Mouse (Mus musculus): ENCODE results near the gene Tbc1d2. TPM values are rescaled to one million over a fixed set of nuclear protein-coding genes. Genes with fewer than 3 reads are reported as not detected.

The Tbc1d2 gene
- polyA plus RNA-seq, 1 experiment from 2014 or later: 2.7 TPM

- no peaks in the 10 kb centered on the region for H3K27me3 ChIP-seq (ENCODE audit: control insufficient read depth, insufficient read depth, low read length)
- H3K9ac ChIP-seq (ENCODE audit: low read length): no peak overlapping the region
- no peak overlapping the region for H3K4me2 ChIP-seq (replicated peaks; ENCODE audit: low read depth)
- H3K27ac ChIP-seq (replicated peaks): no peak overlapping the region
- ATAC-seq (ENCODE audit: low FRiP score, low TSS enrichment) (no peak), DNase-seq (ENCODE audit: low spot score) (no peak)
- H3K36me3 ChIP-seq (ENCODE audit: control insufficient read depth, insufficient read depth, low read length): no peaks in the 10 kb centered on the region
- TF ChIP-seq CTCF (IDR thresholded peaks at IDR 0.05; ENCODE audit: low read depth) (peak; percentile 66), EP300 (optimal IDR thresholded peaks at IDR 0.05) (no peak)
- H3K9me3 ChIP-seq (ENCODE audit: control insufficient read depth, low read length): no peaks in the 10 kb centered on the region
- no peaks in the 10 kb centered on the region for H3K4me1 ChIP-seq (replicated peaks; ENCODE audit: control insufficient read depth, insufficient read depth)
- 3% methylated on average over 8 of the region's 8 CpGs for WGBS
- H3K4me3 ChIP-seq (ENCODE audit: low read depth, low read length): no peak overlapping the region
These were observed 15.4 kb upstream of the Tbc1d2 start for GRCm38 (mm10) chr4:46665371-46665774.

- ATAC-seq (ENCODE audit: low FRiP score, low TSS enrichment) (peak; percentile 83), DNase-seq (ENCODE audit: low spot score) (peak; percentile 69)
- H3K4me2 ChIP-seq (replicated peaks; ENCODE audit: low read depth): peak overlapping the region; percentile 70
- no peaks in the 10 kb centered on the region for H3K4me1 ChIP-seq (replicated peaks; ENCODE audit: control insufficient read depth, insufficient read depth)
- 6% methylated on average over 34 of the region's 34 CpGs for WGBS
- peak overlapping the region; percentile 39 for H3K4me3 ChIP-seq (ENCODE audit: low read depth, low read length)
- H3K36me3 ChIP-seq (ENCODE audit: control insufficient read depth, insufficient read depth, low read length): no peaks in the 10 kb centered on the region
- H3K9me3 ChIP-seq (ENCODE audit: control insufficient read depth, low read length): no peaks in the 10 kb centered on the region
- H3K27me3 ChIP-seq (ENCODE audit: control insufficient read depth, insufficient read depth, low read length): no peaks in the 10 kb centered on the region
- TF ChIP-seq CTCF (IDR thresholded peaks at IDR 0.05; ENCODE audit: low read depth): no peak
- TF ChIP-seq EP300 (optimal IDR thresholded peaks at IDR 0.05): no peak
- peak overlapping the region; percentile 65; the same call in 1 of the 2 replicates for H3K27ac ChIP-seq (replicated peaks)
- peak overlapping the region; percentile 67 for H3K9ac ChIP-seq (ENCODE audit: low read length)
These were observed 14.4 kb upstream of the Tbc1d2 start for GRCm38 (mm10) chr4:46664123-46665009.

- Histone ChIP-seq H3K4me1 (replicated peaks; ENCODE audit: control insufficient read depth, insufficient read depth) (no peaks in the 10 kb centered on the region), H3K9ac (ENCODE audit: low read length) (no peak overlapping the region), H3K9me3 (ENCODE audit: control insufficient read depth, low read length) (no peaks in the 10 kb centered on the region), H3K36me3 (ENCODE audit: control insufficient read depth, insufficient read depth, low read length) (no peaks in the 10 kb centered on the region), H3K27ac (replicated peaks) (no peak overlapping the region), H3K27me3 (ENCODE audit: control insufficient read depth, insufficient read depth, low read length) (no peaks in the 10 kb centered on the region), H3K4me2 (replicated peaks; ENCODE audit: low read depth) (no peak overlapping the region), H3K4me3 (ENCODE audit: low read depth, low read length) (no peak overlapping the region)
- ATAC-seq (ENCODE audit: low FRiP score, low TSS enrichment) (no peak), DNase-seq (ENCODE audit: low spot score) (no peak)
- TF ChIP-seq EP300 (optimal IDR thresholded peaks at IDR 0.05): no peak
- TF ChIP-seq CTCF (IDR thresholded peaks at IDR 0.05; ENCODE audit: low read depth): no peak
- 67% methylated on average over 9 of the region's 9 CpGs for WGBS
These were observed 11.4 kb upstream of the Tbc1d2 start for GRCm38 (mm10) chr4:46661433-46661832.

- H3K36me3 ChIP-seq (ENCODE audit: control insufficient read depth, insufficient read depth, low read length): no peaks in the 10 kb centered on the region
- no peak overlapping the region for H3K4me3 ChIP-seq (ENCODE audit: low read depth, low read length)
- no peak overlapping the region for H3K4me2 ChIP-seq (replicated peaks; ENCODE audit: low read depth)
- ATAC-seq (ENCODE audit: low FRiP score, low TSS enrichment) (no peak), DNase-seq (ENCODE audit: low spot score) (no peak)
- H3K4me1 ChIP-seq (replicated peaks; ENCODE audit: control insufficient read depth, insufficient read depth): no peaks in the 10 kb centered on the region
- no peak overlapping the region for H3K9ac ChIP-seq (ENCODE audit: low read length)
- no peaks in the 10 kb centered on the region for H3K9me3 ChIP-seq (ENCODE audit: control insufficient read depth, low read length)
- WGBS: 61% methylated on average over 5 of the region's 5 CpGs
- no peaks in the 10 kb centered on the region for H3K27me3 ChIP-seq (ENCODE audit: control insufficient read depth, insufficient read depth, low read length)
- TF ChIP-seq CTCF (IDR thresholded peaks at IDR 0.05; ENCODE audit: low read depth) (no peak), EP300 (optimal IDR thresholded peaks at IDR 0.05) (no peak)
- H3K27ac ChIP-seq (replicated peaks): no peak overlapping the region
These were observed 8.9 kb upstream of the Tbc1d2 start for GRCm38 (mm10) chr4:46658946-46659345.

GRCm38 (mm10) chr4:46657116-46657515 lies 7.1 kb upstream of the Tbc1d2 start:
- WGBS: 8% methylated on average over 5 of the region's 5 CpGs
- H3K9me3 ChIP-seq (ENCODE audit: control insufficient read depth, low read length): no peaks in the 10 kb centered on the region
- ATAC-seq (ENCODE audit: low FRiP score, low TSS enrichment): no peak

GRCm38 (mm10) chr4:46655956-46656355 lies 5.9 kb upstream of the Tbc1d2 start:
- no peak overlapping the region for H3K27ac ChIP-seq (replicated peaks)
- DNase-seq (ENCODE audit: low spot score): no peak
- H3K36me3 ChIP-seq (ENCODE audit: control insufficient read depth, insufficient read depth, low read length): no peaks in the 10 kb centered on the region
- no peak for ATAC-seq (ENCODE audit: low FRiP score, low TSS enrichment)
- H3K4me1 ChIP-seq (replicated peaks; ENCODE audit: control insufficient read depth, insufficient read depth): no peaks in the 10 kb centered on the region
- H3K9ac ChIP-seq (ENCODE audit: low read length): no peak overlapping the region
- TF ChIP-seq EP300 (optimal IDR thresholded peaks at IDR 0.05) (no peak), CTCF (IDR thresholded peaks at IDR 0.05; ENCODE audit: low read depth) (no peak)
- H3K4me3 ChIP-seq (ENCODE audit: low read depth, low read length): no peak overlapping the region
- no peaks in the 10 kb centered on the region for H3K27me3 ChIP-seq (ENCODE audit: control insufficient read depth, insufficient read depth, low read length)
- no peak overlapping the region for H3K4me2 ChIP-seq (replicated peaks; ENCODE audit: low read depth)
- H3K9me3 ChIP-seq (ENCODE audit: control insufficient read depth, low read length): no peaks in the 10 kb centered on the region
- 51% methylated on average over 2 of the region's 2 CpGs for WGBS

More at GRCm38 (mm10) chr4:46657116-46657515, 7.1 kb upstream of the Tbc1d2 start:
- TF ChIP-seq EP300 (optimal IDR thresholded peaks at IDR 0.05) (no peak), CTCF (IDR thresholded peaks at IDR 0.05; ENCODE audit: low read depth) (peak; percentile 92)
- Histone ChIP-seq H3K9ac (ENCODE audit: low read length) (no peak overlapping the region), H3K27me3 (ENCODE audit: control insufficient read depth, insufficient read depth, low read length) (no peaks in the 10 kb centered on the region), H3K4me2 (replicated peaks; ENCODE audit: low read depth) (no peak overlapping the region), H3K4me3 (ENCODE audit: low read depth, low read length) (no peak overlapping the region), H3K4me1 (replicated peaks; ENCODE audit: control insufficient read depth, insufficient read depth) (no peaks in the 10 kb centered on the region), H3K27ac (replicated peaks) (no peak overlapping the region), H3K36me3 (ENCODE audit: control insufficient read depth, insufficient read depth, low read length) (no peaks in the 10 kb centered on the region)
- peak; percentile 76 for DNase-seq (ENCODE audit: low spot score)
